Mouse (Mus musculus): Measurements from ENCODE around the gene Fam166b. TPM values are rescaled to one million over a fixed set of nuclear protein-coding genes. Genes with fewer than 3 reads are reported as not detected.
A peak's percentile ranks its signal among the peaks of the same experiment; 100 is the strongest.

Gene Fam166b
- polyA plus RNA-seq, 1 experiment from 2014 or later: 4.6 TPM

GRCm38 (mm10) chr4:43381408-43382154 lies 47.4 kb downstream of the Fam166b start, which contains the start of gene Rusc2:
Rusc2 (plus strand) TSS chr4:43381979.
- peak within 1 kb of the TSS; percentile 77 for H3K4me3 ChIP-seq (ENCODE audit: low read depth, low read length)
- no peaks in the 10 kb centered on the region for H3K36me3 ChIP-seq (ENCODE audit: insufficient read depth, low read length)
- H3K9me3 ChIP-seq (ENCODE audit: low read length): no peaks in the 10 kb centered on the region
- peak within 1 kb of the TSS; percentile 85 for H3K4me2 ChIP-seq (replicated peaks; ENCODE audit: low read depth, low read length)
- H3K9ac ChIP-seq (replicated peaks; ENCODE audit: low read depth): peak within 1 kb of the TSS; percentile 91
- peaks cover 7% of the 10 kb centered on the region for H3K4me1 ChIP-seq (ENCODE audit: insufficient read depth, low read depth, low read length)
- H3K27me3 ChIP-seq (replicated peaks; ENCODE audit: insufficient read depth, low read length): no peaks in the 10 kb centered on the region
- DNase-seq (ENCODE audit: low spot score) (peak; percentile 97), ATAC-seq (peak; percentile 95)
- H3K27ac ChIP-seq (ENCODE audit: low read length): peak within 1 kb of the TSS; percentile 96
- 2% methylated on average over 45 of the region's 63 CpGs for WGBS
- TF ChIP-seq EP300 (IDR thresholded peaks at IDR 0.05) (no peak), CTCF (IDR thresholded peaks at IDR 0.05) (peak; percentile 73)

DNA sequence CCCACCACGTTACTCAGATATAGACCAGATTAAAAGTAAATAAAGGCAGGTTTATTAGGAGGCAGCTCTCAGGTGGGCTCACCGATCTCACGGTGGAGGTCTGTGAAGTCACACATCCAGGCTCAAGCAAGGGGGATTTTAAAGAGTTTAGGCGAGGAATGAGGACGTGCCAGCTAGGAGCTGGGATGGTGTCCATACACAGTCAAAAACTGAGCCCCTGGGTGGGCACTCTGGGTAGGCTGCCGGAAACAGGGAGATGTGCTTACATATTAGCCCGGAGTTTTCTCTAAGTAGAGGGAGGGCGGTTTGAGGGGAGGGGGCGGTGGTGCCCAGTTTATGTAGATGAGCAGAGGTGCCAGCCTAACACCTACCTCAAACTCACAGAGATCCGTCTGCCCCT lies 48.0 kb downstream of the Fam166b start:
- no peak for ATAC-seq
- 31% methylated on average over 10 of the region's 10 CpGs for WGBS
- peaks cover 7% of the 10 kb centered on the region for H3K4me1 ChIP-seq (ENCODE audit: insufficient read depth, low read depth, low read length)
- DNase-seq (ENCODE audit: low spot score): no peak
- no peak; the same call in 1 of the 2 replicates for TF ChIP-seq CTCF (IDR thresholded peaks at IDR 0.05)
- TF ChIP-seq EP300 (IDR thresholded peaks at IDR 0.05): no peak
- no peaks in the 10 kb centered on the region for H3K9me3 ChIP-seq (ENCODE audit: low read length)
- H3K9ac ChIP-seq (replicated peaks; ENCODE audit: low read depth): peak overlapping the region; percentile 91
- peak overlapping the region; percentile 96 for H3K27ac ChIP-seq (ENCODE audit: low read length)
- H3K4me3 ChIP-seq (ENCODE audit: low read depth, low read length): peak overlapping the region; percentile 77
- peak overlapping the region; percentile 85 for H3K4me2 ChIP-seq (replicated peaks; ENCODE audit: low read depth, low read length)
- no peaks in the 10 kb centered on the region for H3K36me3 ChIP-seq (ENCODE audit: insufficient read depth, low read length)
- H3K27me3 ChIP-seq (replicated peaks; ENCODE audit: insufficient read depth, low read length): no peaks in the 10 kb centered on the region

GRCm38 (mm10) chr4:43379601-43380000 lies 49.3 kb downstream of the Fam166b start:
- peaks cover 7% of the 10 kb centered on the region for H3K4me1 ChIP-seq (ENCODE audit: insufficient read depth, low read depth, low read length)
- no peak overlapping the region for H3K4me3 ChIP-seq (ENCODE audit: low read depth, low read length)
- DNase-seq (ENCODE audit: low spot score) (no peak), ATAC-seq (no peak)
- WGBS: 85% methylated on average over 6 of the region's 6 CpGs
- H3K4me2 ChIP-seq (replicated peaks; ENCODE audit: low read depth, low read length): no peak overlapping the region
- H3K27me3 ChIP-seq (replicated peaks; ENCODE audit: insufficient read depth, low read length): no peaks in the 10 kb centered on the region
- H3K9ac ChIP-seq (replicated peaks; ENCODE audit: low read depth): no peak overlapping the region
- H3K27ac ChIP-seq (ENCODE audit: low read length): no peak overlapping the region
- no peak for TF ChIP-seq EP300 (IDR thresholded peaks at IDR 0.05)
- no peak for TF ChIP-seq CTCF (IDR thresholded peaks at IDR 0.05)
- no peaks in the 10 kb centered on the region for H3K9me3 ChIP-seq (ENCODE audit: low read length)
- no peaks in the 10 kb centered on the region for H3K36me3 ChIP-seq (ENCODE audit: insufficient read depth, low read length)

Other genes starting within 250 kb of the Fam166b start
- 0.14 and 0.21 TPM in 2 replicates for gene Atp8b5, start 162.0 kb downstream of the Fam166b start, polyA plus RNA-seq (2015; fragmentation: Nextera tagmentation; extraction: Ambion mirVana)
- gene Rusc2, start 47.2 kb downstream of the Fam166b start, polyA plus RNA-seq (2015; fragmentation: Nextera tagmentation; extraction: Ambion mirVana): 22.2 and 23.4 TPM in 2 replicates
- gene Tesk1, start 12.8 kb upstream of the Fam166b start, polyA plus RNA-seq (2015; fragmentation: Nextera tagmentation; extraction: Ambion mirVana): 7.3 and 8.0 TPM in 2 replicates
- gene Cd72, start 25.5 kb upstream of the Fam166b start, polyA plus RNA-seq (2015; fragmentation: Nextera tagmentation; extraction: Ambion mirVana): 2.7 and 3.1 TPM in 2 replicates
- gene Sit1, start 54.6 kb upstream of the Fam166b start, polyA plus RNA-seq (2015; fragmentation: Nextera tagmentation; extraction: Ambion mirVana): not detected in 2 replicates
- 81.0 and 82.7 TPM in 2 replicates for gene Ccdc107, start 63.8 kb upstream of the Fam166b start, polyA plus RNA-seq (2015; fragmentation: Nextera tagmentation; extraction: Ambion mirVana)
- gene Arhgef39, start 70.6 kb upstream of the Fam166b start, polyA plus RNA-seq (2015; fragmentation: Nextera tagmentation; extraction: Ambion mirVana): 2.4 and 3.5 TPM in 2 replicates
- gene Car9, start 77.8 kb upstream of the Fam166b start, polyA plus RNA-seq (2015; fragmentation: Nextera tagmentation; extraction: Ambion mirVana): 2.1 and 2.6 TPM in 2 replicates
- 84.8 and 89.0 TPM in 2 replicates for gene Tpm2, start 94.6 kb upstream of the Fam166b start, polyA plus RNA-seq (2015; fragmentation: Nextera tagmentation; extraction: Ambion mirVana)
- 115 and 126 TPM in 2 replicates for gene Creb3, start 133.2 kb upstream of the Fam166b start, polyA plus RNA-seq (2015; fragmentation: Nextera tagmentation; extraction: Ambion mirVana)
- gene Tln1, start 133.6 kb upstream of the Fam166b start, polyA plus RNA-seq (2015; fragmentation: Nextera tagmentation; extraction: Ambion mirVana): 75.6 and 104 TPM in 2 replicates
- 13.7 and 15.7 TPM in 2 replicates for gene Rgp1, start 149.6 kb upstream of the Fam166b start, polyA plus RNA-seq (2015; fragmentation: Nextera tagmentation; extraction: Ambion mirVana)
- gene Gba2, start 149.7 kb upstream of the Fam166b start, polyA plus RNA-seq (2015; fragmentation: Nextera tagmentation; extraction: Ambion mirVana): 12.7 and 14.4 TPM in 2 replicates
- 0.87 TPM in 1 of 2 replicates, not detected in the other for gene Msmp, start 155.4 kb upstream of the Fam166b start, polyA plus RNA-seq (2015; fragmentation: Nextera tagmentation; extraction: Ambion mirVana)
- gene Npr2, start 202.8 kb upstream of the Fam166b start, polyA plus RNA-seq (2015; fragmentation: Nextera tagmentation; extraction: Ambion mirVana): 11.9 and 12.8 TPM in 2 replicates
- gene Spag8, start 224.5 kb upstream of the Fam166b start, polyA plus RNA-seq (2015; fragmentation: Nextera tagmentation; extraction: Ambion mirVana): 10.4 and 10.8 TPM in 2 replicates
- gene Hint2, start 227.3 kb upstream of the Fam166b start, polyA plus RNA-seq (2015; fragmentation: Nextera tagmentation; extraction: Ambion mirVana): 128 and 132 TPM in 2 replicates
- gene Tmem8b, start 239.8 kb upstream of the Fam166b start, polyA plus RNA-seq (2015; fragmentation: Nextera tagmentation; extraction: Ambion mirVana): 2.5 and 3.1 TPM in 2 replicates
- gene Fam221b, start 240.0 kb upstream of the Fam166b start, polyA plus RNA-seq (2015; fragmentation: Nextera tagmentation; extraction: Ambion mirVana): 2.5 TPM in 2 replicates